Mouse (Mus musculus) myocyte (in vitro differentiated cells): ENCODE measurements at regions not wholly inside any gene's neighbourhood (a gene's known extent, or its start where the extent isn't known, plus 50 kb on each side); places are given as distances from the start of the nearest gene placed in this dataset.
A peak's percentile ranks its signal among the peaks of the same experiment; 100 is the strongest.

Experiments used
- H3K27me3 ChIP-seq: one replicate; pipeline ENCODE4 v1.6.1; 2011; ENCODE audit not compliant: control insufficient read depth, insufficient read depth, insufficient read length
- H3K36me3 ChIP-seq: one replicate; pipeline ENCODE4 v1.6.1; 2011; ENCODE audit not compliant: control insufficient read depth, insufficient read depth
- H3K4me2 ChIP-seq: one replicate; pipeline ENCODE4 v1.6.1; 2011; ENCODE audit warnings: low read depth, control low read depth
- H3K4me3 ChIP-seq: one replicate; pipeline ENCODE4 v1.5.1; 2011; ENCODE audit warnings: mild to moderate bottlenecking, control low read depth, moderate library complexity
- H3K79me2 ChIP-seq: one replicate; pipeline ENCODE4 v1.6.1; 2011; ENCODE audit not compliant: control insufficient read depth, insufficient read depth
- H3ac ChIP-seq: one replicate; pipeline ENCODE4 v1.6.1; 2011; ENCODE audit not compliant: control insufficient read depth, insufficient read length
- CEBPB ChIP-seq: IDR thresholded peaks from 2 replicates; pipeline ENCODE4 v1.6.1; 2011; ENCODE audit warnings: mild to moderate bottlenecking, moderate library complexity; ENCODE audit not compliant: poor library complexity, insufficient read depth, severe bottlenecking
- E2F4 ChIP-seq: IDR thresholded peaks from one replicate; pipeline ENCODE4 v1.6.1; 2011; ENCODE audit warnings: mild to moderate bottlenecking, control low read depth, moderate library complexity; ENCODE audit not compliant: insufficient read depth
- MAX ChIP-seq: IDR thresholded peaks from one replicate; pipeline ENCODE4 v1.6.1; 2011; ENCODE audit warnings: low read depth, mild to moderate bottlenecking, control low read depth
- MYOD1 ChIP-seq, 3 experiments: IDR thresholded peaks; one replicate each; pipeline ENCODE4 v1.6.1; 2011; ENCODE audit warnings: control low read depth in 2 of 3, low read depth in 2 of 3, mild to moderate bottlenecking in 2 of 3, moderate library complexity in 1 of 3; ENCODE audit not compliant: insufficient read length in 2 of 3, control insufficient read depth in 1 of 3
- MYOG ChIP-seq, 3 experiments: IDR thresholded peaks; one replicate each; pipeline ENCODE4 v1.6.1; 2011; ENCODE audit warnings: control low read depth in 2 of 3, low read depth in 2 of 3, mild to moderate bottlenecking in 2 of 3; ENCODE audit not compliant: insufficient read length in 2 of 3, control insufficient read depth in 1 of 3, insufficient read depth in 1 of 3
- POLR2A ChIP-seq: IDR thresholded peaks from one replicate; pipeline ENCODE4 v1.6.1; 2011; ENCODE audit warnings: low read depth, mild to moderate bottlenecking, control low read depth, moderate library complexity; ENCODE audit not compliant: insufficient read length
- POLR2AphosphoS2 ChIP-seq: IDR thresholded peaks from one replicate; pipeline ENCODE4 v1.6.1; 2011; ENCODE audit warnings: low read depth, control low read depth; ENCODE audit not compliant: insufficient read length
- REST ChIP-seq: IDR thresholded peaks from one replicate; pipeline ENCODE4 v1.6.1; 2011; ENCODE audit warnings: mild to moderate bottlenecking, control low read depth, moderate library complexity; ENCODE audit not compliant: insufficient read depth, insufficient read length
- SRF ChIP-seq: IDR thresholded peaks from one replicate; pipeline ENCODE4 v1.6.1; 2011; ENCODE audit warnings: low read depth; ENCODE audit not compliant: control insufficient read depth, insufficient read length
- TCF12 ChIP-seq: IDR thresholded peaks from one replicate; pipeline ENCODE4 v1.6.1; 2011; ENCODE audit warnings: mild to moderate bottlenecking, control low read depth; ENCODE audit not compliant: poor library complexity, insufficient read depth, severe bottlenecking
- TCF3 ChIP-seq: IDR thresholded peaks from one replicate; pipeline ENCODE4 v1.6.1; 2011; ENCODE audit warnings: low read depth, control low read depth; ENCODE audit not compliant: insufficient read length
- USF1 ChIP-seq: IDR thresholded peaks from one replicate; pipeline ENCODE4 v1.6.1; 2011; ENCODE audit warnings: low read depth, mild to moderate bottlenecking, control low read depth, moderate library complexity

DNA sequence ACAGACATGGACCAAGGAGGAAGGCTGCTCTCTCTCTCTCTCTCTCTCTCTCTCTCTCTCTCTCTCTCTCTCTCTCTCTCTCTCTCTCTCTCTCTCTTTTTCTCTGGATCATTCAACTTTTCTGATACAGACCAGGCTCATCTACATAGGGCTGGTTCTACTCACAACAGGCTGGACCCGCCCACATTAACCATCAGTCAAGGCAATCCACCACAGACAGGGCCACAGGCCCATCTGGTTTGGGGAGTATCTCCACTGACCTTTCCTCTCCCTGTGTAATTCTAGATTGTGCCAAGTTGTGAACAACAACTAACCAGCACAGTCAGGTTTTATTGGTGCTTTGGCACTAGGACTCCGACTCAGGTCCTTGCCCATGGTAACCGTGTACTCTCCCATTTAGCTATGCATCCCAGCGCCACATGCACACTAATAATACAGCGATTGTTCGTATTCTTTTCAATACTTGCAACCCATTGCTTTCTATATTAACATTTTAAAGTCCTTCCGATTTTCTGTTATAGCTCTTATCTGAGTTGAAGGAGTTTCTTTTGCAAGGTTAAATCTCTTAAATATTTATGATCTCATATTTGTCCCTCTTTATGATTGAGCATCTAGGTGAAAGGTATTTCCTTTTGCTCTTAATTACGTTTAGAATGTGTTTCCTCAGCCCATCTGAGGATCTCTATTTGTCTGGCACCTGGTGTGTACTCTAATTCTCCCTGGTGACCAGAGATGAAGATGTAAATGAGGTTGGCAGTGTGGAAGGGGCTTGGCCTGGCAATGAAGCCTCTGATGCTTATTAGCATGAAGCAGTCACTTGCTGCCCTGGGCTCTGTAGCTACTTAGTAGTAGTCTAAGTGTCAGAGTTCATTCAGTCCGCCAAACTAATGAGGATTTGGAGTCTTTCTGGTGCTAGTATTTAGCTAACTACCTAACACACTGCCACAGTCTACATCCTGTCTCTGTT lies 117.7 kb upstream of the App start:
- H3K36me3 ChIP-seq: no peaks in the 10 kb centered on the region
- H3K27me3 ChIP-seq: no peaks in the 10 kb centered on the region
- H3K4me3 ChIP-seq: no peak overlapping the region
- no peaks in the 10 kb centered on the region for H3K79me2 ChIP-seq
- no peak overlapping the region for H3ac ChIP-seq
- H3K4me2 ChIP-seq: no peak overlapping the region
- TF ChIP-seq USF1 (no peak), CEBPB (no peak), REST (no peak), TCF3 (no peak), MYOG (IDR thresholded peaks at IDR 0.05; ENCODE audit: control insufficient read depth in 1 of 3, insufficient read depth in 1 of 3, insufficient read length in 2 of 3, low read depth in 2 of 3) (no peak), POLR2A (no peak), POLR2AphosphoS2 (no peak), MYOD1 (IDR thresholded peaks at IDR 0.05; ENCODE audit: control insufficient read depth in 1 of 3, insufficient read length in 2 of 3, low read depth in 2 of 3) (no peak), TCF12 (no peak), MAX (no peak), SRF (no peak), E2F4 (no peak)

- Histone ChIP-seq H3K79me2 (no peaks in the 10 kb centered on the region), H3K36me3 (no peaks in the 10 kb centered on the region), H3K27me3 (no peaks in the 10 kb centered on the region), H3K4me2 (no peak overlapping the region), H3K4me3 (no peak overlapping the region), H3ac (no peak overlapping the region)
- TF ChIP-seq MYOD1 (IDR thresholded peaks at IDR 0.05; ENCODE audit: control insufficient read depth in 1 of 3, insufficient read length in 2 of 3, low read depth in 2 of 3) (peak in 2 of 3 experiments; percentile 91 to 92), MYOG (IDR thresholded peaks at IDR 0.05; ENCODE audit: control insufficient read depth in 1 of 3, insufficient read depth in 1 of 3, insufficient read length in 2 of 3, low read depth in 2 of 3) (no peak)
These were observed 104.3 kb upstream of the App start for GRCm38 (mm10) chr16:85277862-85278261.

- H3K4me3 ChIP-seq: no peak overlapping the region
- H3ac ChIP-seq: no peak overlapping the region
- H3K4me2 ChIP-seq: no peak overlapping the region
- no peaks in the 10 kb centered on the region for H3K79me2 ChIP-seq
- TF ChIP-seq MYOD1 (IDR thresholded peaks at IDR 0.05; ENCODE audit: control insufficient read depth in 1 of 3, insufficient read length in 2 of 3, low read depth in 2 of 3) (no peak), REST (no peak), CEBPB (no peak), POLR2AphosphoS2 (no peak), E2F4 (no peak), MYOG (IDR thresholded peaks at IDR 0.05; ENCODE audit: control insufficient read depth in 1 of 3, insufficient read depth in 1 of 3, insufficient read length in 2 of 3, low read depth in 2 of 3) (no peak), TCF12 (no peak), MAX (no peak), TCF3 (no peak), USF1 (no peak), SRF (no peak)
- H3K36me3 ChIP-seq: no peaks in the 10 kb centered on the region
- no peaks in the 10 kb centered on the region for H3K27me3 ChIP-seq
These were observed 96.1 kb upstream of the App start for GRCm38 (mm10) chr16:85269681-85270080.

GRCm38 (mm10) chr16:85259838-85260237 lies 86.3 kb upstream of the App start:
- no peaks in the 10 kb centered on the region for H3K36me3 ChIP-seq
- no peaks in the 10 kb centered on the region for H3K27me3 ChIP-seq
- no peak overlapping the region for H3ac ChIP-seq
- H3K79me2 ChIP-seq: no peaks in the 10 kb centered on the region
- no peak overlapping the region for H3K4me3 ChIP-seq
- TF ChIP-seq TCF12: no peak
- TF ChIP-seq E2F4: no peak
- TF ChIP-seq USF1: no peak
- no peak for TF ChIP-seq MAX
- no peak for TF ChIP-seq TCF3
- TF ChIP-seq MYOD1 (IDR thresholded peaks at IDR 0.05; ENCODE audit: control insufficient read depth in 1 of 3, insufficient read length in 2 of 3, low read depth in 2 of 3): no peak
- no peak for TF ChIP-seq CEBPB
- TF ChIP-seq MYOG (IDR thresholded peaks at IDR 0.05; ENCODE audit: control insufficient read depth in 1 of 3, insufficient read depth in 1 of 3, insufficient read length in 2 of 3, low read depth in 2 of 3): no peak
- no peak for TF ChIP-seq POLR2A
- TF ChIP-seq REST: no peak
- TF ChIP-seq SRF: no peak
- TF ChIP-seq POLR2AphosphoS2: no peak
- H3K4me2 ChIP-seq: no peak overlapping the region

- Histone ChIP-seq H3K4me3 (no peak overlapping the region), H3ac (no peak overlapping the region), H3K79me2 (no peaks in the 10 kb centered on the region), H3K4me2 (no peak overlapping the region), H3K36me3 (no peaks in the 10 kb centered on the region), H3K27me3 (no peaks in the 10 kb centered on the region)
- TF ChIP-seq MAX: no peak
- no peak for TF ChIP-seq E2F4
- TF ChIP-seq MYOG (IDR thresholded peaks at IDR 0.05; ENCODE audit: control insufficient read depth in 1 of 3, insufficient read depth in 1 of 3, insufficient read length in 2 of 3, low read depth in 2 of 3): no peak
- TF ChIP-seq CEBPB: no peak
- no peak for TF ChIP-seq TCF3
- no peak for TF ChIP-seq MYOD1 (IDR thresholded peaks at IDR 0.05; ENCODE audit: control insufficient read depth in 1 of 3, insufficient read length in 2 of 3, low read depth in 2 of 3)
- no peak for TF ChIP-seq USF1
- no peak for TF ChIP-seq POLR2AphosphoS2
- TF ChIP-seq POLR2A: no peak
- no peak for TF ChIP-seq TCF12
- TF ChIP-seq SRF: no peak
- no peak for TF ChIP-seq REST
These were observed 73.7 kb upstream of the App start for GRCm38 (mm10) chr16:85247301-85247700.
